Mouse (Mus musculus): ENCODE data around the gene Fyb2. TPM values are rescaled to one million over a fixed set of nuclear protein-coding genes. Genes with fewer than 3 reads are reported as not detected.
A peak's percentile ranks its signal among the peaks of the same experiment; 100 is the strongest.

Gene Fyb2
- total and polyA plus RNA-seq, 2 experiments from 2014 or later = 0.31 to 0.48 TPM

DNA sequence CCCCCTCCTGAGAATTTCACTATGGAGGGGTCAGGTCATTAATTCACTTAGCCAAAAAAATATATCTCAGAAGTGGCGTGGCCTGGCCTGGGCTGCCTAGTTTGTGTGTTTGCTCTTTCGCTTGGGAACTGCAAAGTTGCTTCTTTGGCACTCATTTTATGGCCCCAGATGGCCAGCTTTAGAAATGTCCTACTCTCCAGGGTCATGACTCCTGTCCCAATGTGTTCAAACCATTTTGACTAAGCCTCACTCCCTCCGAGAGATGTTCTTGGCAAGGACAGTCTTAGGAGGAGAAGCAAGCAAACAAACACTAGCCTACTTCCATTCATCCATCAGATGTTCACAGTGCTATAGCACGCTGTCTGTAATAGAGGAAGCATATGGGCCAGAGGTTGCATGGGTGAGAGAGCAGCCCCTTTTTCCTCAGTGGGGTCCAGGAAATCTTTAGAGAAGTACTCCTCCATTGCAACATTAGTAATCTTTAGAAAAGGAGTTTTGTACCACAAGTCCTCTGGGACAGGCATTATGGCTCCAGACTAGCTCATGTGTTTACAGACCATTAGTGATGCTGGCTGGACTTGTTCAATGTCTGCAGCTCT, 38.1 kb downstream of the Fyb2 start:
- no peak overlapping the region for H3K27ac ChIP-seq (ENCODE audit: low read depth, low read length)
- ATAC-seq = no peak
- H3K36me3 ChIP-seq (ENCODE audit: insufficient read depth) = no peaks in the 10 kb centered on the region
- no peak overlapping the region for H3K9ac ChIP-seq
- no peaks in the 10 kb centered on the region for H3K27me3 ChIP-seq (ENCODE audit: insufficient read depth, low read length)
- no peaks in the 10 kb centered on the region for H3K4me1 ChIP-seq (ENCODE audit: insufficient read depth)
- no peak overlapping the region for H3K4me2 ChIP-seq (ENCODE audit: low read depth)
- no peaks in the 10 kb centered on the region for H3K9me3 ChIP-seq (ENCODE audit: low read length)
- TF ChIP-seq CTCF (IDR thresholded peaks at IDR 0.05; ENCODE audit: low read depth) = no peak
- WGBS = 80% methylated on average over 4 of the region's 4 CpGs
- DNase-seq = no peak
- no peak overlapping the region for H3K4me3 ChIP-seq (ENCODE audit: low read depth, low read length)

DNA sequence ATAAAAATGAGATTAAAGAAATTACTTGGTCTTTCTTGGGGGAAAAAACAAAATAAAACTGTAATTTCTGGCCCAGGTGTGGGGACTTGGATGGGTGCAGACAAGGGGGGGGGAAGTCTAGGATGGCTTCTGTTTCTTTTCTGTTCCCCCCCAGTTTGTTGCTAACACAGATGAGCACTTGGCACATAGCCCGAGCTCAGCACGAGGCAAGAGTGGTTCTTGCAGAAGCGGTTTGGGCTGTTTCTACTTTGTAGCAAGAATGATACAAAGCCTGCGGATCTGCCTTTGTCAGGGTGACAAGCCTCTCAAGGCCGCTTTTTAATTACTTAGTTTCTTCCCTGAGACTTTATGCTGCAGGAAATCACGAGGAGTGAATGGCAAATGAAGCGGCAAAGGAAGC, 43.4 kb downstream of the Fyb2 start:
- DNase-seq (peak; percentile 18), ATAC-seq (no peak)
- Histone ChIP-seq H3K27ac (ENCODE audit: low read depth, low read length) (no peak overlapping the region), H3K27me3 (ENCODE audit: insufficient read depth, low read length) (no peaks in the 10 kb centered on the region), H3K4me2 (ENCODE audit: low read depth) (no peak overlapping the region), H3K36me3 (ENCODE audit: insufficient read depth) (no peaks in the 10 kb centered on the region), H3K4me3 (ENCODE audit: low read depth, low read length) (no peak overlapping the region), H3K9me3 (ENCODE audit: low read length) (no peaks in the 10 kb centered on the region), H3K9ac (no peak overlapping the region), H3K4me1 (ENCODE audit: insufficient read depth) (no peaks in the 10 kb centered on the region)
- TF ChIP-seq CTCF (IDR thresholded peaks at IDR 0.05; ENCODE audit: low read depth) = no peak
- WGBS = 17% methylated on average over 7 of the region's 7 CpGs

DNA sequence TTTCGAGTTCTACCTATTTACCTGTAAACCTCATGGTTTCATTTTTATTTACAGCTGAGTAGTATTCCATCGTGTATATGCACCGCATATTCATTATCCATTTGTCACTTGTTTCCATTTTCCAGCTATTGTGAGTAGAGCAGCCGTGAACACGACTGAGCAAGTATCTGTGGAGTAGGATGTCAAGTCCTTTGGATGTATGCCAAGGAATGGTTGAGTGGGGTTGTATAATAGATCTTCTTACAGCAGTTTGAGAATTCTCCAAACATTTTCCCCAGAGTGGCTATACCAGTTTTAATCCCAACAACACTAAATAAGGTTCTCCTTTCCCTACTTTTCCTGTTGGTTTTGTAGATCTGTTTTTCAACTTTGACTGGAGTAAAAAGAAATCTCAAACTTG, 48.2 kb downstream of the Fyb2 start:
- H3K9me3 ChIP-seq (ENCODE audit: low read length) = no peaks in the 10 kb centered on the region; the same call in 1 of the 2 replicates
- no peaks in the 10 kb centered on the region for H3K36me3 ChIP-seq (ENCODE audit: insufficient read depth)
- WGBS = 60% methylated on average over 5 of the region's 5 CpGs
- no peak overlapping the region for H3K27ac ChIP-seq (ENCODE audit: low read depth, low read length)
- no peak overlapping the region for H3K4me2 ChIP-seq (ENCODE audit: low read depth)
- no peaks in the 10 kb centered on the region for H3K27me3 ChIP-seq (ENCODE audit: insufficient read depth, low read length)
- H3K4me1 ChIP-seq (ENCODE audit: insufficient read depth) = no peaks in the 10 kb centered on the region
- DNase-seq (no peak), ATAC-seq (no peak)
- TF ChIP-seq CTCF (IDR thresholded peaks at IDR 0.05; ENCODE audit: low read depth) = no peak
- no peak overlapping the region for H3K9ac ChIP-seq
- H3K4me3 ChIP-seq (ENCODE audit: low read depth, low read length) = no peak overlapping the region

DNA sequence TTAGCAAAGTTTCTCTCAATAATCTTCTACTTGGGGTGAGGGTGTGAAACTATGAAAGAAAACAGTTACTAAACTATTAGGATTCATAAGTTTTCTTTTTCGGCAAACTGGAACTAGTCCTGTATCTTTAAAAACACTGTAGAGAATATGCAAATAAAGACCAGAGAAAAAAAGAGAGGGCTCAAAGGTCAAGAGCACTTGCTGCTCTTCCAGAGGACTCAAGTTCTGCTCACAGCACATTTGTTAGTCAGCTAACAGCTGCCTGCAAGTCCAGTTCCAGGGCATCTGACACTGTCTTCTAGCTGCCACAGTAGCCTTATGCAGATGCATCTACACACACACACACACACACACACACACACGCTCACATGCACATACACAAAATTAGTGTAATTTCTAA, 59.4 kb downstream of the Fyb2 start:
- Histone ChIP-seq H3K36me3 (ENCODE audit: insufficient read depth) (no peaks in the 10 kb centered on the region), H3K4me2 (ENCODE audit: low read depth) (no peak overlapping the region), H3K4me3 (ENCODE audit: low read depth, low read length) (no peak overlapping the region), H3K27me3 (ENCODE audit: insufficient read depth, low read length) (no peaks in the 10 kb centered on the region), H3K4me1 (ENCODE audit: insufficient read depth) (no peaks in the 10 kb centered on the region), H3K9me3 (ENCODE audit: low read length) (no peaks in the 10 kb centered on the region), H3K9ac (no peak overlapping the region), H3K27ac (ENCODE audit: low read depth, low read length) (no peak overlapping the region)
- ATAC-seq = no peak
- no peak for TF ChIP-seq CTCF (IDR thresholded peaks at IDR 0.05; ENCODE audit: low read depth)
- 85% methylated on average over 2 of the region's 2 CpGs for WGBS
- no peak for DNase-seq

DNA sequence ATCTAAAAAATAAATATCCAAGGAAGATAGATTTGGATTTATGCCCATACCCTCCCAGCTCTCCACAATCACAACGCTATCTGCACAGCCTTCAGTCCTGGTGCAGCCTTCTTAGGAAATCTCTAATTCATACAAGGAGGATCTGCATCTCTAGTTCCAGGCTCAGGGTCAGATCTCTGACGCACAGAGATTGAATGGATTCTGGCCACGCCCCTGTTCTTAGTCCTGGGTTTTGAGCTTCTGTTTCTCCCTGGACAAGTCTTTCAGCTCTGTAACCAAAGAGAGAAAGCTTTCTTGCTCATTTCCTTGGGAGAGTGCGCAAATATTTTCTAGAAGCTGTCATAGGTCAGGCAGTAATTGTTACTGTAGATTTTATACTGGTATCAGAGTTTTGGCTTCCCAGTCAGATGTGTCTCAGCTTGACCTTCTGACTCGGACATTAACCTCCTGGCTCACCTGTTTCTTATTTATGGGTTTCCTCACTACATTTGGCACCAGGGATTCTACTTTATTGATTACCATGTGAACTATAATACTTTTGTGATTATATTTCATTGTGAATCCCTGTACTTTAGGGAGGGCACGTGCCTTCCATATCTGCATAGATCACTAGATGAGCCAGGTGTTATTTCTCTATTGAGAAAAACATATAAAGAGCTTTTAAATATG, 62.0 kb downstream of the Fyb2 start:
- 88% methylated on average over 6 of the region's 6 CpGs for WGBS
- H3K27ac ChIP-seq (ENCODE audit: low read depth, low read length) = no peak overlapping the region
- H3K36me3 ChIP-seq (ENCODE audit: insufficient read depth) = no peaks in the 10 kb centered on the region
- no peaks in the 10 kb centered on the region for H3K4me1 ChIP-seq (ENCODE audit: insufficient read depth)
- no peak overlapping the region for H3K9ac ChIP-seq
- H3K27me3 ChIP-seq (ENCODE audit: insufficient read depth, low read length) = no peaks in the 10 kb centered on the region
- H3K4me3 ChIP-seq (ENCODE audit: low read depth, low read length) = no peak overlapping the region
- no peak overlapping the region for H3K4me2 ChIP-seq (ENCODE audit: low read depth)
- no peak for DNase-seq
- TF ChIP-seq CTCF (IDR thresholded peaks at IDR 0.05; ENCODE audit: low read depth) = no peak
- ATAC-seq = no peak
- no peaks in the 10 kb centered on the region for H3K9me3 ChIP-seq (ENCODE audit: low read length)

DNA sequence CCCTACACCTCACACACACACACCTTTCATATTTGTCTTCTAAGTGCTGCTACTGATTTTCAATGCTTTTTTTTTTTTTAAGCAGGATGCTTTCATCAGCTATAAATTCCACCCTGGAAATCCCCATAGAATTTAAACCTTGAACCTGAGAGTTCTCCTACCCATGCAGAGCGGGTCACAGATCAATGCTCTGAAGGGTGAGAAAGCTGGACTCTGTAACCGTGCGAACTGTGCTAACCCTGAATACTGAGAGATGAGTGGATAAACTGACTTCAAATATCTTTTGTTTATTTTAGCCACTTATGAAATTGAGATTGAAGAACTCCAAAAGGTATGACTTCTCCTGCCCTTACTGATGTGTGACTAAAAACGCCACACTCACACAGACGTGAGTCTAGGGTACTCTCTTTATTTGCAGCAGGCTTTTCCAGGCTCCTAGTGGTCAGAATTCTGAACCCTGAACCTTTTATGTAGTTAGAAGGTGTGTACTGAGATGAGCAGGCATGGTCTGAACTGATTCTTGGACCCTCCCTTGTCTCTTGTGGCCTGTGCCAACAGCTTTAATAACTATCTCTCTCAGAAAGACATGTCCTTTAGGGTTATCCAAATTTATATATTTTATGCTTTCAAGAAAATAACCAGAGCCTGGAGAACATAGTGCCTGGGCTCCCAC, 72.8 kb downstream of the Fyb2 start:
- 87% methylated on average over 5 of the region's 5 CpGs for WGBS

DNA sequence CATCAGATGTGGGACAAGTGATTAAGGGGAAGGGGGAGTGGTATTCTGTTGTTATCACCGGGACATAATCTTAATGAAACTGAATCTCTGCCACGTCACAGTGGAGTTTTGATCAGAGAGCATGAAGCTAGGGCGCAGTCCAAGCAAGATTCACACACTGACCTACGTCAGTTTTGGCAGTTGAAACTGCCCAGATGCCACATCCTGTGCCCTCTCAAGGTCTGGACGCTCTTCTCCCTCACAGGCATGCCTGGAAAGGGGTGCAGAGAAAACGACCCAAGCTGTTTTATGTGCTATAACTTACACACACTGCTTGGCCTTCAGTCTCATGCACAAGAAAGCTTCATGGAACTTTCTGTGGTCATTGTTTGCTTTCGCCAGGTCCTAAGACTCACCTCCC, 74.4 kb downstream of the Fyb2 start:
- H3K9me3 ChIP-seq (ENCODE audit: low read length) = no peaks in the 10 kb centered on the region
- H3K27me3 ChIP-seq (ENCODE audit: insufficient read depth, low read length) = no peaks in the 10 kb centered on the region
- no peaks in the 10 kb centered on the region for H3K4me1 ChIP-seq (ENCODE audit: insufficient read depth)
- H3K9ac ChIP-seq = no peak overlapping the region
- ATAC-seq (no peak), DNase-seq (no peak)
- WGBS = 67% methylated on average over 7 of the region's 7 CpGs
- H3K27ac ChIP-seq (ENCODE audit: low read depth, low read length) = no peak overlapping the region
- no peak overlapping the region for H3K4me2 ChIP-seq (ENCODE audit: low read depth)
- no peak for TF ChIP-seq CTCF (IDR thresholded peaks at IDR 0.05; ENCODE audit: low read depth)
- no peaks in the 10 kb centered on the region for H3K36me3 ChIP-seq (ENCODE audit: insufficient read depth)
- no peak overlapping the region for H3K4me3 ChIP-seq (ENCODE audit: low read depth, low read length)

More for the DNA sequence above, 72.8 kb downstream of the Fyb2 start:
- no peak for TF ChIP-seq CTCF (IDR thresholded peaks at IDR 0.05; ENCODE audit: low read depth)
- Histone ChIP-seq H3K27ac (ENCODE audit: low read depth, low read length) (no peak overlapping the region), H3K9ac (no peak overlapping the region), H3K9me3 (ENCODE audit: low read length) (no peaks in the 10 kb centered on the region), H3K27me3 (ENCODE audit: insufficient read depth, low read length) (no peaks in the 10 kb centered on the region), H3K36me3 (ENCODE audit: insufficient read depth) (no peaks in the 10 kb centered on the region), H3K4me2 (ENCODE audit: low read depth) (no peak overlapping the region), H3K4me1 (ENCODE audit: insufficient read depth) (no peaks in the 10 kb centered on the region), H3K4me3 (ENCODE audit: low read depth, low read length) (no peak overlapping the region)
- ATAC-seq (no peak), DNase-seq (no peak)

Data from forebrain, postnatal 0 days (tissue).